Mouse (Mus musculus): ENCODE measurements around the gene Dclre1a. TPM values are rescaled to one million over a fixed set of nuclear protein-coding genes. Genes with fewer than 3 reads are reported as not detected.

The Dclre1a gene
- total and polyA plus RNA-seq, 2 experiments from 2014 or later: 7.5 to 13.2 TPM

- no peak for ATAC-seq (ENCODE audit: low FRiP score)
- H3K27ac ChIP-seq (ENCODE audit: low read depth, low read length): no peak overlapping the region
- H3K4me2 ChIP-seq (ENCODE audit: low read depth, low read length, poor library complexity, severe bottlenecking): no peak overlapping the region
These were observed 38.3 kb upstream of the Dclre1a start for GRCm38 (mm10) chr19:56586320-56586719.

GRCm38 (mm10) chr19:56584288-56584687 is 36.3 kb upstream of the Dclre1a start:
- TF ChIP-seq CTCF (IDR thresholded peaks at IDR 0.05): no peak
- 79% methylated on average over 3 of the region's 3 CpGs for WGBS
- no peak for ATAC-seq (ENCODE audit: low FRiP score)

More at GRCm38 (mm10) chr19:56586320-56586719, 38.3 kb upstream of the Dclre1a start:
- Histone ChIP-seq H3K9me3 (ENCODE audit: low read length) (no peaks in the 10 kb centered on the region), H3K9ac (replicated peaks; ENCODE audit: low read length, poor library complexity, severe bottlenecking) (no peak overlapping the region), H3K4me3 (ENCODE audit: low read depth, low read length) (no peak overlapping the region), H3K27me3 (ENCODE audit: insufficient read depth, low read length) (no peaks in the 10 kb centered on the region), H3K4me1 (ENCODE audit: insufficient read depth, low read length) (no peaks in the 10 kb centered on the region), H3K36me3 (ENCODE audit: insufficient read depth, low read length) (peaks cover 21% of the 10 kb centered on the region)
- no peak for TF ChIP-seq CTCF (IDR thresholded peaks at IDR 0.05)
- DNase-seq (ENCODE audit: low spot score): no peak
- WGBS: 75% methylated on average over 8 of the region's 8 CpGs

GRCm38 (mm10) chr19:56583785-56584184 is 35.8 kb upstream of the Dclre1a start:
- Histone ChIP-seq H3K4me1 (ENCODE audit: insufficient read depth, low read length) (no peaks in the 10 kb centered on the region), H3K36me3 (ENCODE audit: insufficient read depth, low read length) (peaks cover 12% of the 10 kb centered on the region; the same call in 1 of the 2 replicates), H3K9ac (replicated peaks; ENCODE audit: low read length, poor library complexity, severe bottlenecking) (no peak overlapping the region), H3K4me2 (ENCODE audit: low read depth, low read length, poor library complexity, severe bottlenecking) (no peak overlapping the region), H3K27ac (ENCODE audit: low read depth, low read length) (no peak overlapping the region), H3K9me3 (ENCODE audit: low read length) (no peaks in the 10 kb centered on the region), H3K4me3 (ENCODE audit: low read depth, low read length) (no peak overlapping the region), H3K27me3 (ENCODE audit: insufficient read depth, low read length) (no peaks in the 10 kb centered on the region)
- no peak for ATAC-seq (ENCODE audit: low FRiP score)
- TF ChIP-seq CTCF (IDR thresholded peaks at IDR 0.05): no peak
- DNase-seq (ENCODE audit: low spot score): no peak
- WGBS: 83% methylated on average over 5 of the region's 5 CpGs

More at GRCm38 (mm10) chr19:56584288-56584687, 36.3 kb upstream of the Dclre1a start:
- no peak overlapping the region for H3K9ac ChIP-seq (replicated peaks; ENCODE audit: low read length, poor library complexity, severe bottlenecking)
- no peaks in the 10 kb centered on the region for H3K9me3 ChIP-seq (ENCODE audit: low read length)
- no peak overlapping the region for H3K27ac ChIP-seq (ENCODE audit: low read depth, low read length)
- no peaks in the 10 kb centered on the region for H3K4me1 ChIP-seq (ENCODE audit: insufficient read depth, low read length)
- H3K4me2 ChIP-seq (ENCODE audit: low read depth, low read length, poor library complexity, severe bottlenecking): no peak overlapping the region
- no peaks in the 10 kb centered on the region for H3K27me3 ChIP-seq (ENCODE audit: insufficient read depth, low read length)
- H3K4me3 ChIP-seq (ENCODE audit: low read depth, low read length): no peak overlapping the region
- DNase-seq (ENCODE audit: low spot score): no peak
- peaks cover 14% of the 10 kb centered on the region; the same call in 1 of the 2 replicates for H3K36me3 ChIP-seq (ENCODE audit: insufficient read depth, low read length)

- H3K36me3 ChIP-seq (ENCODE audit: insufficient read depth, low read length): peaks cover 6% of the 10 kb centered on the region; the same call in 1 of the 2 replicates
- H3K9ac ChIP-seq (replicated peaks; ENCODE audit: low read length, poor library complexity, severe bottlenecking): no peak overlapping the region
- no peaks in the 10 kb centered on the region for H3K9me3 ChIP-seq (ENCODE audit: low read length)
- H3K4me1 ChIP-seq (ENCODE audit: insufficient read depth, low read length): no peaks in the 10 kb centered on the region
- H3K27ac ChIP-seq (ENCODE audit: low read depth, low read length): no peak overlapping the region
- WGBS: 90% methylated on average over 5 of the region's 5 CpGs
- no peak overlapping the region for H3K4me3 ChIP-seq (ENCODE audit: low read depth, low read length)
- DNase-seq (ENCODE audit: low spot score) (no peak), ATAC-seq (ENCODE audit: low FRiP score) (no peak)
- H3K27me3 ChIP-seq (ENCODE audit: insufficient read depth, low read length): no peaks in the 10 kb centered on the region
- TF ChIP-seq CTCF (IDR thresholded peaks at IDR 0.05): no peak
- H3K4me2 ChIP-seq (ENCODE audit: low read depth, low read length, poor library complexity, severe bottlenecking): no peak overlapping the region
These were observed 34.0 kb upstream of the Dclre1a start for GRCm38 (mm10) chr19:56581981-56582380.

GRCm38 (mm10) chr19:56577801-56578200 is 29.8 kb upstream of the Dclre1a start:
- 93% methylated on average over 1 of the region's 1 CpGs for WGBS

GRCm38 (mm10) chr19:56573184-56573583 is 25.2 kb upstream of the Dclre1a start:
- Histone ChIP-seq H3K36me3 (ENCODE audit: insufficient read depth, low read length) (peaks cover 3% of the 10 kb centered on the region; the same call in 1 of the 2 replicates), H3K4me3 (ENCODE audit: low read depth, low read length) (no peak overlapping the region), H3K27ac (ENCODE audit: low read depth, low read length) (no peak overlapping the region), H3K4me2 (ENCODE audit: low read depth, low read length, poor library complexity, severe bottlenecking) (no peak overlapping the region), H3K9ac (replicated peaks; ENCODE audit: low read length, poor library complexity, severe bottlenecking) (no peak overlapping the region), H3K27me3 (ENCODE audit: insufficient read depth, low read length) (no peaks in the 10 kb centered on the region), H3K9me3 (ENCODE audit: low read length) (no peaks in the 10 kb centered on the region), H3K4me1 (ENCODE audit: insufficient read depth, low read length) (no peaks in the 10 kb centered on the region)
- TF ChIP-seq CTCF (IDR thresholded peaks at IDR 0.05): no peak
- DNase-seq (ENCODE audit: low spot score) (no peak), ATAC-seq (ENCODE audit: low FRiP score) (no peak)
- 87% methylated on average over 6 of the region's 6 CpGs for WGBS

More at GRCm38 (mm10) chr19:56577801-56578200, 29.8 kb upstream of the Dclre1a start:
- no peak overlapping the region for H3K27ac ChIP-seq (ENCODE audit: low read depth, low read length)
- no peaks in the 10 kb centered on the region for H3K27me3 ChIP-seq (ENCODE audit: insufficient read depth, low read length)
- no peak overlapping the region for H3K9ac ChIP-seq (replicated peaks; ENCODE audit: low read length, poor library complexity, severe bottlenecking)
- H3K4me1 ChIP-seq (ENCODE audit: insufficient read depth, low read length): no peaks in the 10 kb centered on the region
- TF ChIP-seq CTCF (IDR thresholded peaks at IDR 0.05): no peak
- peaks cover 3% of the 10 kb centered on the region; the same call in 1 of the 2 replicates for H3K36me3 ChIP-seq (ENCODE audit: insufficient read depth, low read length)
- DNase-seq (ENCODE audit: low spot score) (no peak), ATAC-seq (ENCODE audit: low FRiP score) (no peak)
- H3K4me3 ChIP-seq (ENCODE audit: low read depth, low read length): no peak overlapping the region
- no peaks in the 10 kb centered on the region for H3K9me3 ChIP-seq (ENCODE audit: low read length)
- H3K4me2 ChIP-seq (ENCODE audit: low read depth, low read length, poor library complexity, severe bottlenecking): no peak overlapping the region

Data from midbrain, postnatal 0 days (tissue).